Mouse (Mus musculus) spleen, postnatal 36 days (tissue): ENCODE measurements around the gene Tle3.

Source experiments
- DNase-seq, 2 experiments: peaks; one replicate each; pipeline ENCODE4 v3.0.0; 2022; ENCODE audit warnings: low spot score in 2 of 2, mixed read lengths in 1 of 2

The Tle3 gene

DNA sequence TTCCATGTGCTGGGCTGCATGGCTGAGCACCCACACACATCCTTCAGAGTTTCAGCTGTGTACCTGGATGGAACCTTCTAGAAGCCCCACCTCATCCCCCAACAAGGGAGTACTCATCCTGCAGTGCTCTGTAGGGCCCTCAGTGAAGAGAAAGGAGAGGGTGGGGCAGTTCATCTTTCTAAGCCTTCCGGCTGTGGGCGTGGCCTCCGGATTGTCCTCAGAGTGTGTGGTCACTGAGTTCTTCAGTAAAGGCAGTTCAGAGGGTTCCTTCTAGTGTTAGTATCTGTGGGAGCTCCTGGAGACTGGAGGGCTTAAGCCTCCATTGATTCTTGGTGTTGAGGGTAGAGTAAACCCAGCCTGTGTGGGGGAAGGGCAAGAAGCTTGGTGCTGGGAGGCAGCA is 22.9 kb downstream of the Tle3 start:
- DNase-seq: no peak

GRCm38 (mm10) chr9:61396474-61396873 is 24.3 kb downstream of the Tle3 start:
- peak; percentile 40 to 56 for DNase-seq

- no peak for DNase-seq
Observed at GRCm38 (mm10) chr9:61397130-61397529, 25.0 kb downstream of the Tle3 start.

- no peak for DNase-seq
Observed at GRCm38 (mm10) chr9:61398160-61398559, 26.0 kb downstream of the Tle3 start.

DNA sequence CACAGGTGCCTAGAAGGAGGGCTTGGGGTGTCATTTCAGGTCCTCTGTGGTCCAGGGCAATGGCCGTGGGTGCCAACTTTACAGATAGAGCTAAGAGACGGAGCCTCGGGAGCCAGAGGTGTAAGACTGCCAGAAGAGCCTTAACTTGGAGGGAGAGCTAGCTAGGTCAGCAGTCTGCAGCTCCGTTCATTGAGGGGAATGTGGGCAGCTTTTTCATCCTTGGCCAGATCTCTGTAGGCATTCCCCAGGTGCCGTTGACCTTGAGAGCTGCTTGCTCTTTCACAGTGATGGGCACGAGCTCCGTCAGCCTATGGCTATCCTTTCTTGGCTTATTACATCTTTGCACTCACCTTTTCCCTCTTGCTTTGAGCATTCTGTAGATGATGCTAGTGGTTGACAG is 28.0 kb downstream of the Tle3 start:
- DNase-seq: no peak

GRCm38 (mm10) chr9:61401664-61402063 is 29.5 kb downstream of the Tle3 start:
- DNase-seq: no peak

GRCm38 (mm10) chr9:61402268-61402667 is 30.1 kb downstream of the Tle3 start:
- no peak for DNase-seq

DNA sequence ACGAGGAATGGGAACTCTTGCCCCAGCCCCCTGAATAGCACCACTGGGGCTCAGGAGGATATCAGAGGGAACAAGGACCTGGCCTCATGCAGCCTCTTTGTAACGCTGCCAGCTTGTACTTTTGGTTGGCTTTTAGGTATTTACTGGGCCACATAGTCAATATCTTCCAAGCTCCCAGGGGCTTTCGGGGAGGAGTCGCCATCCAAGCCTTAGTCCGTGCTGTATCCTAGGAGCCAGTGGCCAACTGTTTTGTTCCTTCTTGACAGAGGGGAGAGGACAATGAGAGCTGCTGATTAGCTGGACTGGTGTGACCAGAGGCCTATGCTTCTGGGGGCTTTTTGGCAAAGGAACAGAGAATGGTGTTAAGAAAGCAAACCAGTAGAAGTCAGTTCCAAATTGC is 30.6 kb downstream of the Tle3 start:
- no peak for DNase-seq

- no peak for DNase-seq
Observed at GRCm38 (mm10) chr9:61403866-61404614, 31.9 kb downstream of the Tle3 start.

- no peak for DNase-seq
Observed at GRCm38 (mm10) chr9:61404615-61404980, 32.4 kb downstream of the Tle3 start.

DNA sequence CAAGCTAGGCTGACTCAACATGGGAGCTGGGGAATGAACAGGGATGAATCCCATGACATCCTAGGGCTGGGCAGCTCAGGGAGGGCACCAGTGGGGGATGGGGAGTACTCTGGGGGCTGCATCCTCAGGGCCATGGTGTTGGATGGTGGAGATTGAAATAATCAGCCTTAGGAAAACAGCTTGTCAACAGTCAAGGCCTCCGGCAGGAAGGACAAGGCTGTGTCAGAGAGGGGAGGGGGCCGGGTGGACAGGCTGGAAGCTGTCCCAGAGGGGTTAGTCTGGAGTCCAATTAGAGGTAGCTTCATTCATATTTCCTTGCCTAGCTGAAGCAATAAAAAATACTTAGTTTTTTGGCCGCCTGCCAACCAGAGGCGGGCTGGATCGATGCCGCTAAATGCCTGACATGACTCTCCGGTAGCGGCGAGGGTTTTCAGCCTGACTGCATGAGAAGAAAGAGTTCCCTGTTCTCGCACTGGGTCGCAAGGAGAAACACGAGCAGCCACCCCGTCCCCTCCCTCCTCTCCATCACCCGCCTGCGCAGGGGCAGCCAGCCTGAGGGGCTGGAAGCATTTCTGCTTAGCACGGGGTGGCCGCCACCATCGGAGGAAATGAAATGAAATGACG is 32.9 kb downstream of the Tle3 start:
- no peak for DNase-seq

DNA sequence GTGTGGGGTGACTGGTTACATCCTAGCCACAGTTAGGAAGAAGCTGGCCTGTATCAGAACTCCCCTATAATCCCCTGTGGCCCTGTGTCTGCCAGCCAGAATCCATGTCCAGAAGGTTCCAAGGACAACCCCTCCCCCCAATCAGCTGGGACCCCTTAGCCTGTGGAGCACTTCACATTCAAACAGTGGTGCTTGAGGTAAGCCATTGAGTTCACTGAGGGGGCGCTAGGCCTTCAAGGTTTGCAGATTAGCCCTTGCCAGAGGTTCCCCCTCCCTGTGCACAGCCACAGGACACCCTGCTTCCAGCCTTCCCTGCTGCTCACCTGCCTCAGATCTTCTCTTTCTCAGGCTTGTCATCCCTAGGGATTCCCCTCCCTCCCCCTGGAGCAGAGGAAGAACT is 34.2 kb downstream of the Tle3 start:
- DNase-seq: no peak

DNA sequence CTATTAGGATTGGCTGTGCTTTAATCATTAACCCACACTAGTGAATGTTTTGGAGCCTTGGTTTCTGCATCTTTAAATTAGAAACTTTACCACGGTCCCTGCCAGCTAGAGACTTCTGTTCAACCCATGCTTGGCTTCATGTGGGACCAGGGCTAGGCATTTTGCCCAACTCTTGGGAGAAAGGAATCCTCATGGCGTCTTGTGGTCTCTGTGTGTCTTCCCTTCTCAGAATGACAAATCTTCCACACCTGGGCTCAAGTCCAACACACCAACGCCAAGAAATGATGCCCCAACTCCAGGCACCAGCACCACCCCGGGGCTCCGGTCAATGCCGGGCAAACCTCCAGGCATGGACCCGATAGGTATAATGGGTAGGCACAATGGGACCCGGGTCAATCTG is 36.9 kb downstream of the Tle3 start:
- no peak for DNase-seq

GRCm38 (mm10) chr9:61413665-61414456 is 41.7 kb downstream of the Tle3 start:
- no peak for DNase-seq

GRCm38 (mm10) chr9:61416571-61416970 is 44.4 kb downstream of the Tle3 start:
- no peak for DNase-seq

DNA sequence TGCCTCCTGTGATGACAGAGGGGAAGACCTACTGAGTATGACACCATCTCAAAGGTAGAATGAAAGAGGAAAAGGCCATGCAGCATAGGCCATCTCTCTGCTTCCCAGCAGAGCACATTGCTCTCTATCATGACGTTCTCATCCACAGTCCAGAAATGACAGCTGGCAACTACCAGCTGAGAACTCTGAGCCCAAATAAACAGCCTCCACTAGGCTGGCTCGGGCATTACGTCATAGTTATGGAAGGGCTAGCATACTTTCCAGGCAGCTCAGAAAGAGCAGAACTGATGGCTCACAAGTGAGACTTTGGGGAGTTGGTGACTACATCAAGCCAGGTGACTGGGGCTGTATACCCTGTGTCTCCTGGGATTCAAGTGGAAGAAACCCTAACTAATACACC is 49.5 kb downstream of the Tle3 start:
- DNase-seq: no peak

DNA sequence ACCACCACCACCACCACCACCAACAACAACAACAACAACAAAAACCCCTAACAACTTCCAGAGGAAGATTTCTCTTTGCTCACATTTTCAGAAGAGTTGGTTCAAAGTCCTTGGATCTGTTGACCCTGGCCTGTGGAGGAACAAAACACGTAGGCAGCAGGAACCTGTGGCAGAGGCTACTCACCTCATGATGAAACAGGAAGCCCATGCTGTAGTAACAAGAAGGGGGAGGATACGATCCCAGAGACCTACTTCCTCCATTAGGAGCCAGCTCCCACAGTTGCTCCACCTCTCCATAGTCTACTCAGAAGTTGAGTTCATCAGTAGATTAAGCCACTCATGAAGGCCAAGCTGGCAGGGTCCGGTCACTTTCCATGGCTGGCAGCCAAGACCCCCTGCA is 52.1 kb downstream of the Tle3 start:
- no peak for DNase-seq

DNA sequence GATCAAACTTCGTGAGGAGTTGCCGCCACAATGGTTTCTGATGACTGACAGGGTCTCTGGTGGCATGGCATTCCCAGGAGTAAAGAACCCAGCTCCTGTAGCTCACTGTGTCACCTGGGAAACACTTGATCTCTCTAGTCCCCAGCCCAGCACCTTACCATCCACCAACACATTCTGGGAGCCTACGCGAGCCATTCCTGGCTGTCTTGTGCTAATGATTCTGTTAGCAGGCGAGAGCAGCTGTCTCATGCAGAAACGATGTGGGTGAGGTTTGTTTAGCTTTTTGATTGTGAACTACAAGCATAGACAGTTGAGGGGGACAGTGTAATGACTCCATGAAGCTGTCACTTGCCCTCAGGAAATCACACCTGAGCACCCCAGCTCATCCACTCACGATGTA is 54.3 kb downstream of the Tle3 start:
- no peak for DNase-seq

DNA sequence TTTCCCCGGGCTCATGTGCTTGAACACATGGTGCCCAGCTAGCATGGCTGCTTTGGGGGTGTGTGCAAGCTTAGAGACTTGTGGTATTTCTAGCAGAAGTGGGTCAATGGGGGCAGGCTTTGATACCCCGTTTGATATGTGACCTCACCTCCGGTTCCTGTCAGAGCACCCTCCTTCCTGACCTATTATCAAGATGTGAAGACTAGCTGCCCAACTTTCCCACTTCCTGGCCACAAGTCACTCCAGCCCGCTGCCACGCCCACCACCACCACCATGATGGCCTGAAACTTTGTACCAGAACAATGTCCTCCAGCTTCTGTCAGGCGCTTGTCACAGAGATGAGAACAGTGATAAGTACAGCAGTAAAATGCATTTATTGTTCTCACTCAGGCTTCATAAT is 54.9 kb downstream of the Tle3 start:
- peak in 1 of 2 experiments; percentile 23 for DNase-seq

DNA sequence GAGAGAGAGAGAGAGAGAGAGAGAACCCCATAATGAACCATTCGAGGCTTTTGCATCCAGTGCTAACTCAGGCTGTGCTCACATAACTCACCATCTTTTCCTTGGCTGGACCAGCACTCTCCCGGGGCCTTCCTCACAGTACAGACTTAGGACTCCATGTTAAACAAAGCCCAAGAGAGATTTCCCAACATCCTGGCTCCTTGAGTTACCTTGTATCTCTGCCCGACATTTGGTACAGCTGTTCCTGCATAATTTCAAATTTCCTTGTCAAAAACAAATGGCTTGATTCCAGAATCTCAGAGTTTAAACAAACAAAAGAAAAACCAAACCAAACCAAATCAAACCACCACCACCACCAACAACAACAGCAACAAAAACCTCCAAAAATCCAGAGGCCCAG is 55.7 kb downstream of the Tle3 start:
- DNase-seq: no peak

GRCm38 (mm10) chr9:61431830-61432229 is 59.7 kb downstream of the Tle3 start:
- DNase-seq: peak; percentile 77 to 79

DNA sequence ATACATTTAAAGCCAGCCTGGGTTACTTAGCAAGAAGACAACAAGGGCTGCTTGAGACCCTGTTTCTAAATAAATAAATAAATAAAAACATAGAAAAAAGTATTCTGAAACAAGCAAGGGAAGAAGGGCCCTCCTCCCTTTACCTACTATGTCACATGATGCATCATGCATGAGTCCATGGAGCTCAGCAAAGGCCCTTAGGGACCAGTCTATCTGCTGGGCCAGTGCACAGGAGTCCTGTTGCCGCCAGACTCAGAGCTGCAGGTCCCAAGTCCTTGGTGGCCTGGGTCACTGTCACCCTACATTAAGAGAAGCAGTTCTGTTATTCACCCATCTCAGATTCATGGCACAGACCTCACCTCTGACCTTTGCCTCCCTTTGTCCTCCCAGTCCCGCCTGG is 61.0 kb downstream of the Tle3 start:
- DNase-seq: peak; percentile 47 to 51

DNA sequence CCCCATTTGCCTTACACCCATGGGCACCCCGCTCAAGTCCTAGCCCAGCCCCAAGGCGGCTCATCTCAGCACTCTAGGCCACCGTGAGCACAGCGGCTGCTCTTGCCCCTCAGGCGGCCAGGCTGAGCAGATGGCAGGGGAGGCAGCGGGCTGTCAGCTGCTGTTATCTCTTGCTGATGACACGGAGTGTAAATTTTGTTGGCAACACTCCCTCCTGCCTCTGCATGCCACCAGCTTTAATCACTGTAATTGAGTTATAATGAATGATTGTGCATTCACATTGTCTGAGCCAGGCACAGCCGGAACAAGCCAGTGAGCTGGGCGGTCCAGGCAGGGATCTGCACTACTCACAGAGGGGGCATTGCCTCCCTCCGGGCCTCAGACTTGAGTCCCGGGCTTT is 61.9 kb downstream of the Tle3 start:
- DNase-seq: peak in 1 of 2 experiments; percentile 26
